Mouse (Mus musculus) embryonic facial prominence, embryonic 10.5 days (tissue): ENCODE results near the gene Ccdc148. TPM values are rescaled to one million over a fixed set of nuclear protein-coding genes. Genes with fewer than 3 reads are reported as not detected.

Source experiments
- DNase-seq: peaks from one replicate; pipeline ENCODE4 v3.0.0-alpha.2; 2017; ENCODE audit warnings: low spot score
- H3K27ac ChIP-seq: fragments of 300-500 bp; sonication (generic); replicated peaks from 2 replicates; pipeline ENCODE4 v1.5.1; 2016; ENCODE audit warnings: mild to moderate bottlenecking
- H3K27me3 ChIP-seq: fragments of 300-500 bp; sonication (generic); replicated peaks from 2 replicates; pipeline ENCODE4 v1.6.1; 2016; ENCODE audit warnings: low read depth, mild to moderate bottlenecking; ENCODE audit not compliant: poor library complexity, severe bottlenecking
- H3K36me3 ChIP-seq: fragments of 300-500 bp; sonication (generic); replicated peaks from 2 replicates; pipeline ENCODE4 v1.6.1; 2016; ENCODE audit warnings: mild to moderate bottlenecking, moderate library complexity
- H3K4me1 ChIP-seq: fragments of 300-500 bp; sonication (generic); 2 replicates; pipeline ENCODE4 v1.6.1; 2016
- H3K4me3 ChIP-seq: fragments of 300-500 bp; sonication (generic); 2 replicates; pipeline ENCODE4 v1.5.1; 2016; ENCODE audit warnings: mild to moderate bottlenecking, moderate library complexity
- H3K9me3 ChIP-seq: fragments of 300-500 bp; sonication (generic); 2 replicates; pipeline ENCODE4 v1.6.1; 2016; ENCODE audit warnings: mild to moderate bottlenecking
- WGBS: fragments of 180-500 bp; shearing (Covaris S2); methylation state at CpG from one replicate; pipeline ENCODE4 v1.1.7; 2016; 5-methylcytosine and 5-hydroxymethylcytosine counted together
- polyA plus RNA-seq: library from polyadenylated mRNA; unstranded; fragments of >200 nt; fragmentation: Nextera tagmentation; extraction: Ambion mirVana; gene quantifications from 2 replicates; pipeline ENCODE4 v1.2.1, GENCODE M21; 2016

Gene Ccdc148
- polyA plus RNA-seq, 1 experiment from 2014 or later = 0.87 TPM

DNA sequence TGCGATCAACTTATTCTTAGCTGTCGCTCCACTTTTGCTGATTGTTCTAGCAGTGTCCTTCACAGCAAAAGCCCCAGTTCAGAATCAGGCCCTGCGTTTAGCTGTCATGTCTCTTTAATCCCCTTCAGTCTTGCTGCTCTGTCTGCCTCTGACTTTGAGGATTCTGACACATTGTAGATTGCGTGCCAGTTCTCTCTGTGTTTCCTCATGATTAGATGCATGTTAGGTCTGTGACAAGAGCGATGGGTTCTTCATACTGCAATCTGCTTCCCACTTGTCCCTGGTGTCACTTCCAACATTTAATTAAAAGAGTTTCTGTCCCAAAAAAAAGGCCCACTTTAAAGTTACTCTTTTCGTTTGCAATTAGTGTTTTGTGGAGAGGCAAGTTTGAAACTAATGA lies 126.2 kb downstream of the Ccdc148 start:
- Histone ChIP-seq H3K9me3 (no peaks in the 10 kb centered on the region), H3K27ac (no peak overlapping the region), H3K4me3 (no peak overlapping the region), H3K36me3 (no peaks in the 10 kb centered on the region), H3K27me3 (no peaks in the 10 kb centered on the region), H3K4me1 (no peaks in the 10 kb centered on the region)
- no peak for DNase-seq
- 89% methylated on average over 6 of the region's 6 CpGs for WGBS

- H3K27ac ChIP-seq = no peak overlapping the region
- H3K4me3 ChIP-seq = no peak overlapping the region
- H3K27me3 ChIP-seq = no peaks in the 10 kb centered on the region
- no peaks in the 10 kb centered on the region for H3K9me3 ChIP-seq
- no peaks in the 10 kb centered on the region for H3K4me1 ChIP-seq
- no peaks in the 10 kb centered on the region for H3K36me3 ChIP-seq
- DNase-seq = no peak
- 76% methylated on average over 3 of the region's 3 CpGs for WGBS
Observed at GRCm38 (mm10) chr2:59024558-59024957, 135.9 kb downstream of the Ccdc148 start.

DNA sequence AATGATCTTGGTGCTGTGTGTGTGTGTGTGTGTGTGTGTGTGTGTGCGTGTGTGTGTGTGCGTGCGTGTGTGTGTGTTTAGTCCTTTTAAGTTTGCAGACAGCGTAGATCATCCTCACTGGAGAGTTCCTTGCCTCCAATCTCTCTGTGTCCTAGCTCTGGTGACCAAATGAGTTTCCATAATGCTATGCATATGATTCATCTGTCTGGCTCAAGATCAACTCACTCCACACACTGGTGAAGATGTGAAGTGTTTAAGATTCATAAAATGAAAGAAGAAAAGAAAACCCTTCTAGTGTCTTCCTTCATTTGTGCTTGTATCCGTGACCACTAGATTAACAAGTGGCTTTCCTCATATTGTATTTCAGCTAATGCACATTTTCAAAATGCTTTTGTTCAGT lies 153.1 kb downstream of the Ccdc148 start:
- no peak overlapping the region for H3K27ac ChIP-seq
- no peaks in the 10 kb centered on the region for H3K27me3 ChIP-seq
- H3K4me1 ChIP-seq = no peaks in the 10 kb centered on the region
- no peaks in the 10 kb centered on the region for H3K36me3 ChIP-seq
- H3K9me3 ChIP-seq = no peaks in the 10 kb centered on the region
- DNase-seq = no peak
- H3K4me3 ChIP-seq = no peak overlapping the region
- WGBS = 95% methylated on average over 5 of the region's 5 CpGs

DNA sequence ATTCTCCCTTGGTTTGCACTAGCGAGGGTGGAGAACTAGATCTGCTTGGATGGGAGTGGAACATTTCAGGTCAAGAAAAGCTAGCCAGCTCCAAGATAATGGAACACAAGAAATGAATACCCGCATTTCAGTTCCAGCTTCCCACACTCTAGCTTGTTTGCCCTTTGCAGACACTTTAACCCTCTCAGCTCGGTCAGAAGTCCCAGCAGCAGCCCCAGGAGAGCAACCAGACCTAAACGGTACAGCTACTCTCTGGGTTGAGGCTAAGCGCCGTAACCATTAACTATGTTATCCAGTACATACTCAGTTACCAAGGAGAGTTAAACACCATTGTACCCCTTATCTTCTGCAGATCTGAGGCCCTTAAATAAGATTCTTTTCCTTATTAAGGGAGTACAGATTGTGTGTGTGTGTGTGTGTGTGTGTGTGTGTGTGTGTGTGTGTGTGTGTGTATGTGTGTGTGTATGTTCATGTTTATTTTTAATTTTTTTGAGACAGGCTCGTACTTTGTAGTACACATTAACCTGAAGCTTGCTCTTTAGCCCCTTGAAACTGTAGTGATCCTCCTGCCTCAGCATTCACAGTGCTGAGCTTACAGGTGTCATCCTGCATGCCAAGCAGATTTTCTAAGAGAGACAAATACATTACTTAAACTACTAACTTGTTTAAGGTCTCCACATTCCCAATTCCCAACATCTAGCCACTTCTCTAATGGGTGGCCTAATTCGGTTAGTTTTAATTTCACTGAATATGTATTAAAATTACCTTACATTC lies 153.7 kb downstream of the Ccdc148 start:
- Histone ChIP-seq H3K27ac (no peak overlapping the region), H3K4me3 (no peak overlapping the region), H3K9me3 (no peaks in the 10 kb centered on the region), H3K36me3 (no peaks in the 10 kb centered on the region), H3K4me1 (no peaks in the 10 kb centered on the region), H3K27me3 (no peaks in the 10 kb centered on the region)
- no peak for DNase-seq
- WGBS = 86% methylated on average over 8 of the region's 8 CpGs

DNA sequence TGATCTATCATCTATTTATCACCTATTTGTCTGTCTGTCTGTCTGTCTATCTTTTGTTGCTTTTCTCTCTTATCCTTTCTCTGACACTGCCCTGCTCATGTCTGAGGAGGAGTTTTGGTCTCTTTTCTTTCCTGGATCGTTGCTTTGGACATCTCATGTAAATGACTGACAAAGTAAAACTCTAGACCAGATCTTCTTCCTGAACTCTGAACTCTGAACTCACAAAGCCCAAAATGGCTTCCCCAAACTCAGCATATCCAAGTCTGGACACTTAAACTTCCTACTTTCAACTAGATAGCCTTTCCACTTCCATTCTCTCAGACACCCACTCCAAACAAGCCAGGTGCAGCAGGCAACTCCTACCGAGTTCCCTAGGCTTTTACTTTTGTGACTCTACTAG lies 163.3 kb downstream of the Ccdc148 start:
- 82% methylated on average over 2 of the region's 2 CpGs for WGBS
- H3K4me1 ChIP-seq = no peaks in the 10 kb centered on the region
- no peaks in the 10 kb centered on the region for H3K36me3 ChIP-seq
- H3K9me3 ChIP-seq = no peaks in the 10 kb centered on the region
- H3K4me3 ChIP-seq = no peak overlapping the region
- no peaks in the 10 kb centered on the region for H3K27me3 ChIP-seq
- no peak overlapping the region for H3K27ac ChIP-seq
- DNase-seq = no peak

DNA sequence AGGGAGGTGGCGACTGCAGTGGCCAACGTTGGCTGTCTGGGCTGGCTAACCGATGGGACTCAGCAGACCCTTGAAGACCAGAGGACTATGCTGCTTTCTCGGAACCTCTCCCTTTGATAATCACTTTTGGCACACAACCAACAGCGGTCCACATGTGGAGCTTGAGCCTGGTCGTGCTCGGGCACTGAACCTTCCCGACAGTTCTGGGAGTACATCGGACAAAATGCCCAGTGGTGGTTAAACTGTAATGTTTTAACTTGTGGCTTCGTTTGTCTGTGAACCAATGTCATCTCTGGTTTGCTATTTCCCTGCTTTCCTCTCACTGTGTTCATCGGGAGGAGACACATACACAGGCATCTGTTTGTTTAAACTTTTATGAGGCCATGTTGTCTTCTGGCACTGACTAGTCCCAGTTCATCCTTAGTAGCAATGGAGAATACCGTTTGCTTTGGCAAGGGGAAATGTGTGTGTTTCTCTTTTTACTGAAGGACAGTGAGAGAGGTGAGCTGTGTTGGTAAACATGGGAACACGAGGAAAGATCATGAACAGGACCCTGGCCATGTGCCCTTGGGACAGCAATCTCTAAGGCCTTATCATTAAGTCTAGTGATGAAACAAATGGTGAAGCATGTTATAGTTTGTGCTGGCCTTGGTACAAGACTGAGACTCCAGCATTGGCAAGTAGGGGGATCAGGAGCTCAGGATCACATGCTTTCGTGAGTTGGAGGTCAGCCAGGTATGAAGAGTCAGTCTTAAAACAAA lies 167.9 kb downstream of the Ccdc148 start:
- no peak for DNase-seq
- H3K4me3 ChIP-seq = no peak overlapping the region
- WGBS = 86% methylated on average over 14 of the region's 14 CpGs
- no peak overlapping the region for H3K27ac ChIP-seq
- H3K36me3 ChIP-seq = no peaks in the 10 kb centered on the region
- H3K27me3 ChIP-seq = no peaks in the 10 kb centered on the region
- H3K4me1 ChIP-seq = no peaks in the 10 kb centered on the region
- H3K9me3 ChIP-seq = no peaks in the 10 kb centered on the region

DNA sequence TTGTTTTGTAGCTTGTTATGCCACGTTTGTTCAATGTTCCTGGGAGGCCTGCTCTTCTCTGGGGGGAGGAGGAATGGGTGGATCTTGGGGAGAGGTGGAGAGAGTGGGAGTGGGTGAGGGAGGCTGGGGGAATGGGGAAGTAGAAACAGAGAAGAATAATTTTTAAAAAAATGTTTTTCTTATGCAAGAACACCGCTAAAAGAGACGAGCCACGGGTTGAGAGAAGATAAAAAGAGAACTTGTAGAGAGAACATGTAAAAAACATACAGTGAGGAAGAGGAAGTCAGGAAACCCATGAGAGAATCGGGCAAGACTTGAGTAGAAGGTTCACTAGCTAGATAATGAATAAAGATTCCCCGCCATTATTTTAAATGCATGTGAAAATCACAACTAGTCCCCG lies 182.4 kb downstream of the Ccdc148 start:
- H3K9me3 ChIP-seq = no peaks in the 10 kb centered on the region
- WGBS = 90% methylated on average over 7 of the region's 7 CpGs
- DNase-seq = no peak
- no peaks in the 10 kb centered on the region for H3K27me3 ChIP-seq
- H3K4me3 ChIP-seq = no peak overlapping the region
- H3K4me1 ChIP-seq = no peaks in the 10 kb centered on the region
- no peaks in the 10 kb centered on the region for H3K36me3 ChIP-seq
- no peak overlapping the region for H3K27ac ChIP-seq

- peaks cover 4% of the 10 kb centered on the region; the same call in 1 of the 2 replicates for H3K4me1 ChIP-seq
- H3K9me3 ChIP-seq = no peaks in the 10 kb centered on the region
- 65% methylated on average over 9 of the region's 9 CpGs for WGBS
- no peak overlapping the region for H3K27ac ChIP-seq
- no peak for DNase-seq
- no peak overlapping the region for H3K4me3 ChIP-seq
- no peaks in the 10 kb centered on the region for H3K27me3 ChIP-seq
- H3K36me3 ChIP-seq = no peaks in the 10 kb centered on the region
Observed at GRCm38 (mm10) chr2:58971507-58972275, 188.8 kb downstream of the Ccdc148 start.

DNA sequence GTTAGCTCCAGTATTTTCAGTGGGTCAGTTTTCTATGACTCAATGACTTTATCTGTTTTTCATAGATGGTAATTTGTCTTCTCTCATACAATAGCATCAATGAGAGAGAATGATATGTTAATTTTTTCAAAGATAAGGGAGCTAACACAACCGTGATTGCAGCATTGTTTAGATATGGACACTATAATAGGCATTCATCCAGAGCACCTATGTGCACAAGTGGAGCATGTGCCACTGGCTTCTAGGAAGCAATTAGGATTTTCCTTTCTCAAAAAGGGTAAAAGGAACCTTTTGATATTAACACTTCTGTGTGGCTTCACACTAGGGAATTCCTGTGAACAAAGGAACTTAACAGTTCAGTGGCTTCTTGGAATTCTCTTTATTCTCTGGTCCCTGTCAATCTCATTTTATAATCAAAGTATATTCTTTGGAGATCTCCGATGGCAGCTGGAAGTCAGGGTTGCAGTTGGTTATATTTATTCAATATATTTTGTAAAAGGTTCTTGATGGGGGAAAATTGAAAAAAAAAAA lies 203.6 kb downstream of the Ccdc148 start:
- H3K27ac ChIP-seq = no peak overlapping the region
- WGBS = 51% methylated on average over 2 of the region's 2 CpGs
- H3K9me3 ChIP-seq = no peaks in the 10 kb centered on the region
- H3K27me3 ChIP-seq = no peaks in the 10 kb centered on the region
- H3K4me1 ChIP-seq = no peaks in the 10 kb centered on the region
- H3K4me3 ChIP-seq = no peak overlapping the region
- no peaks in the 10 kb centered on the region for H3K36me3 ChIP-seq
- DNase-seq = no peak

DNA sequence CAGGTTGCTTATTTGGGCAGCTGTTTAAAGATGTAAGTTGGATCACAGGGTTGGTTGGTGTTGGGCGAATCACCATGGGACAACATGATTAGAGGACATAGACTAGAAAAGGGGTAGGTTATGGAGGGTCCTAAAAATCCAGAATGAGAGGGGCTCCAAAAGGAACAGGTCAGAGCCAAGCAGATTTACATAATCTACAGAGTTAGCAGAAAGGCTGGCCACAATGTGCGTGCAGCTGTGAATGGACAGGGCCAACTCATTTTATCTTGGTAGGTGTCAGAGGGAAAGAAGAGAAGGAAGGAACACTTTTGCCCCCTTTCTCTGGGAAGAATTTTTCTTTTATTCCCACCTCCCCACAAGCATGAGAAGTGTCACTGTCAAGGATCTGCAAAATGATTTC lies 204.1 kb downstream of the Ccdc148 start:
- no peak for DNase-seq
- 76% methylated on average over 2 of the region's 2 CpGs for WGBS
- H3K27me3 ChIP-seq = no peaks in the 10 kb centered on the region
- H3K27ac ChIP-seq = no peak overlapping the region
- H3K4me3 ChIP-seq = no peak overlapping the region
- no peaks in the 10 kb centered on the region for H3K4me1 ChIP-seq
- H3K36me3 ChIP-seq = no peaks in the 10 kb centered on the region
- H3K9me3 ChIP-seq = no peaks in the 10 kb centered on the region

- Histone ChIP-seq H3K9me3 (no peaks in the 10 kb centered on the region), H3K4me3 (no peak overlapping the region), H3K27ac (no peak overlapping the region), H3K27me3 (no peaks in the 10 kb centered on the region), H3K4me1 (no peaks in the 10 kb centered on the region), H3K36me3 (no peaks in the 10 kb centered on the region)
- DNase-seq = no peak
- 87% methylated on average over 3 of the region's 3 CpGs for WGBS
Observed at GRCm38 (mm10) chr2:58952101-58952500, 208.4 kb downstream of the Ccdc148 start.

DNA sequence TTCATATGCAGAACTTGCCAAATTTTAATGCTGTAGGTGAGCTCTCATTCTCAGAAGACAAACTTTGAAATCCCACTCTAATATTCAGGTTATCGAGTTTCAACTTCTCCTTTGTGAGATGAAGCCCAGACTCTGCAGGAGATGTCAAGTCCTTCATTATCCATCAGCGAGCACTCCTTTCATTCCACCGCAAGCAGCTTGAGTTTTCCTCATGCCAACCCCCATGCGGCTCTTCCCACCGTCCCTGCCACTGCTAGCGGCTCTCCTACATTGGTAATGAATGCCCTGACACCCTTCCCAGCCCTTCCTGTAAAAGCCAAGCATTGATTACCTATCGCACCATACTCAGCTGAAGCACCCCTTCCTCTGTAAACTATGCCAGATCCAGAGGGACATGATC lies 211.7 kb downstream of the Ccdc148 start:
- no peaks in the 10 kb centered on the region for H3K27me3 ChIP-seq
- no peak overlapping the region for H3K4me3 ChIP-seq
- H3K9me3 ChIP-seq = no peaks in the 10 kb centered on the region
- H3K27ac ChIP-seq = no peak overlapping the region
- DNase-seq = no peak
- H3K4me1 ChIP-seq = no peaks in the 10 kb centered on the region
- 80% methylated on average over 7 of the region's 7 CpGs for WGBS
- H3K36me3 ChIP-seq = no peaks in the 10 kb centered on the region
